Mouse (Mus musculus): Measurements from ENCODE around the gene Olfr1134. TPM values are rescaled to one million over a fixed set of nuclear protein-coding genes. Genes with fewer than 3 reads are reported as not detected.
"Not testable (repeated sequence)": the region's sequence is repeated elsewhere in the genome, so short reads cannot be mapped to it uniquely, and the experiment has no call there.

Olfr1134 gene
- not detected for total RNA-seq (2021)
- long read RNA-seq, experiment 1 = 0 reads
- long read RNA-seq, experiment 2 = 0 reads

GRCm38 (mm10) chr2:87658360-87658759 lies at the start of gene Olfr1134:
Olfr1134 (minus strand) TSS chr2:87658460.
- no peak for DNase-seq (ENCODE audit: low spot score)

- no peak for DNase-seq (ENCODE audit: low spot score)
These were observed 35.6 kb upstream of the Olfr1134 start, which contains the start of gene Olfr1136 for GRCm38 (mm10) chr2:87693847-87694246. Olfr1136 (minus strand) TSS chr2:87693947.

GRCm38 (mm10) chr2:87673564-87673963 lies 15.3 kb upstream of the Olfr1134 start, which contains the start of gene Olfr1135:
Olfr1135 (minus strand) TSS chr2:87673664.
- DNase-seq (ENCODE audit: low spot score) = no peak

GRCm38 (mm10) chr2:87647274-87647673 lies 11.0 kb downstream of the Olfr1134 start, which contains the start of gene Olfr1133:
Olfr1133 (minus strand) TSS chr2:87647374.
- no peak for DNase-seq (ENCODE audit: low spot score)

- DNase-seq (ENCODE audit: low spot score) = no peak
These were observed 15.8 kb downstream of the Olfr1134 start for GRCm38 (mm10) chr2:87642441-87642840.

GRCm38 (mm10) chr2:87637435-87637834 lies 20.8 kb downstream of the Olfr1134 start, which contains the start of gene Olfr1132:
Olfr1132 (minus strand) TSS chr2:87637535.
- no peak for DNase-seq (ENCODE audit: low spot score)

GRCm38 (mm10) chr2:87626804-87627203 lies 31.5 kb downstream of the Olfr1134 start, which contains the start of gene Olfr1131:
Olfr1131 (plus strand) TSS chr2:87627104.
- DNase-seq (ENCODE audit: low spot score) = no peak

- not testable (repeated sequence) for DNase-seq (ENCODE audit: low spot score)
These were observed 52.3 kb downstream of the Olfr1134 start, which contains the start of gene Olfr1130 for GRCm38 (mm10) chr2:87605912-87606311. Olfr1130 (plus strand) TSS chr2:87606212.

Other genes starting within 250 kb of the Olfr1134 start
- gene Olfr1123, start 241.8 kb downstream of the Olfr1134 start, total RNA-seq (2021) = not detected
- not detected for gene Olfr1124, start 228.2 kb downstream of the Olfr1134 start, total RNA-seq (2021)
- not detected for gene Olfr1126, start 204.5 kb downstream of the Olfr1134 start, total RNA-seq (2021)
- gene Pramel7, start 161.4 kb downstream of the Olfr1134 start, total RNA-seq (2021) = not detected
- gene Pramel6, start 151.9 kb downstream of the Olfr1134 start, total RNA-seq (2021) = not detected
- not detected for gene Olfr153, start 126.7 kb downstream of the Olfr1134 start, total RNA-seq (2021)
- not detected for gene Olfr1128, start 112.9 kb downstream of the Olfr1134 start, total RNA-seq (2021)
- not detected for gene Olfr1129, start 84.6 kb downstream of the Olfr1134 start, total RNA-seq (2021)
- gene Olfr1130, start 52.2 kb downstream of the Olfr1134 start, total RNA-seq (2021) = not detected
- not detected for gene Olfr1131, start 31.4 kb downstream of the Olfr1134 start, total RNA-seq (2021)
- not detected for gene Olfr1132, start 20.9 kb downstream of the Olfr1134 start, total RNA-seq (2021)
- gene Olfr1133, start 11.1 kb downstream of the Olfr1134 start, total RNA-seq (2021) = not detected
- gene Olfr1135, start 15.2 kb upstream of the Olfr1134 start, total RNA-seq (2021) = not detected
- not detected for gene Olfr1136, start 35.5 kb upstream of the Olfr1134 start, total RNA-seq (2021)
- not detected for gene Olfr1137, start 54.7 kb upstream of the Olfr1134 start, total RNA-seq (2021)
- gene Olfr1138, start 81.5 kb upstream of the Olfr1134 start, total RNA-seq (2021) = not detected
- gene Olfr1140, start 85.3 kb upstream of the Olfr1134 start, total RNA-seq (2021) = not detected
- not detected for gene Olfr1141, start 95.5 kb upstream of the Olfr1134 start, total RNA-seq (2021)
- not detected for gene Olfr152, start 121.0 kb upstream of the Olfr1134 start, total RNA-seq (2021)
- not detected for gene Olfr1143, start 142.1 kb upstream of the Olfr1134 start, total RNA-seq (2021)
- not detected for gene Olfr1145, start 151.4 kb upstream of the Olfr1134 start, total RNA-seq (2021)
- not detected for gene Olfr1148, start 172.1 kb upstream of the Olfr1134 start, total RNA-seq (2021)
- gene Olfr1150-ps1, start 185.5 kb upstream of the Olfr1134 start, total RNA-seq (2021) = not detected
- not detected for gene Olfr1151, start 197.4 kb upstream of the Olfr1134 start, total RNA-seq (2021)
- not detected for gene Olfr1152, start 208.0 kb upstream of the Olfr1134 start, total RNA-seq (2021)
- gene Olfr1153, start 236.5 kb upstream of the Olfr1134 start, total RNA-seq (2021) = not detected
- gene Olfr1154, start 246.7 kb upstream of the Olfr1134 start, total RNA-seq (2021) = not detected

All from gastrocnemius, adult 18-20 months (tissue).